Mouse (Mus musculus): ENCODE results near the gene Clic3. TPM values are rescaled to one million over a fixed set of nuclear protein-coding genes. Genes with fewer than 3 reads are reported as not detected.

Gene Clic3
- polyA plus RNA-seq, 1 experiment from 2014 or later: 1.5 TPM

GRCm38 (mm10) chr2:25488671-25489068 lies 32.0 kb downstream of the Clic3 start:
- WGBS: 83% methylated on average over 7 of the region's 7 CpGs
- Histone ChIP-seq H3K4me2 (ENCODE audit: low read depth, low read length) (no peak overlapping the region), H3K9ac (replicated peaks; ENCODE audit: low read depth, low read length) (no peak overlapping the region), H3K4me3 (ENCODE audit: low read depth, low read length) (no peak overlapping the region), H3K4me1 (ENCODE audit: control insufficient read depth, insufficient read depth, low read length) (no peaks in the 10 kb centered on the region), H3K9me3 (ENCODE audit: control insufficient read depth, low read length) (no peaks in the 10 kb centered on the region), H3K27me3 (ENCODE audit: control insufficient read depth, insufficient read depth, low read length) (no peaks in the 10 kb centered on the region), H3K36me3 (ENCODE audit: control insufficient read depth, insufficient read depth, low read length) (no peaks in the 10 kb centered on the region), H3K27ac (ENCODE audit: low read depth, low read length) (no peak overlapping the region)
- no peak for ATAC-seq (ENCODE audit: low read depth)

GRCm38 (mm10) chr2:25492988-25493387 lies 36.4 kb downstream of the Clic3 start:
- no peak overlapping the region for H3K4me3 ChIP-seq (ENCODE audit: low read depth, low read length)
- 87% methylated on average over 5 of the region's 5 CpGs for WGBS
- no peaks in the 10 kb centered on the region for H3K36me3 ChIP-seq (ENCODE audit: control insufficient read depth, insufficient read depth, low read length)
- no peaks in the 10 kb centered on the region for H3K9me3 ChIP-seq (ENCODE audit: control insufficient read depth, low read length)
- H3K4me2 ChIP-seq (ENCODE audit: low read depth, low read length): no peak overlapping the region
- H3K27ac ChIP-seq (ENCODE audit: low read depth, low read length): no peak overlapping the region
- ATAC-seq (ENCODE audit: low read depth): no peak
- no peaks in the 10 kb centered on the region for H3K27me3 ChIP-seq (ENCODE audit: control insufficient read depth, insufficient read depth, low read length)
- H3K4me1 ChIP-seq (ENCODE audit: control insufficient read depth, insufficient read depth, low read length): no peaks in the 10 kb centered on the region
- H3K9ac ChIP-seq (replicated peaks; ENCODE audit: low read depth, low read length): no peak overlapping the region

GRCm38 (mm10) chr2:25493476-25493961 lies 36.9 kb downstream of the Clic3 start, which contains the start of gene Lcn12:
Lcn12 (minus strand) TSS chr2:25493911.
- Histone ChIP-seq H3K9ac (replicated peaks; ENCODE audit: low read depth, low read length) (no peak within 1 kb of the TSS), H3K27ac (ENCODE audit: low read depth, low read length) (no peak within 1 kb of the TSS), H3K9me3 (ENCODE audit: control insufficient read depth, low read length) (no peaks in the 10 kb centered on the region), H3K36me3 (ENCODE audit: control insufficient read depth, insufficient read depth, low read length) (no peaks in the 10 kb centered on the region), H3K27me3 (ENCODE audit: control insufficient read depth, insufficient read depth, low read length) (no peaks in the 10 kb centered on the region), H3K4me2 (ENCODE audit: low read depth, low read length) (no peak within 1 kb of the TSS), H3K4me1 (ENCODE audit: control insufficient read depth, insufficient read depth, low read length) (no peaks in the 10 kb centered on the region), H3K4me3 (ENCODE audit: low read depth, low read length) (no peak within 1 kb of the TSS)
- 87% methylated on average over 5 of the region's 5 CpGs for WGBS
- ATAC-seq (ENCODE audit: low read depth): no peak

GRCm38 (mm10) chr2:25496462-25496861 lies 39.8 kb downstream of the Clic3 start:
- Histone ChIP-seq H3K4me1 (ENCODE audit: control insufficient read depth, insufficient read depth, low read length) (peaks cover 6% of the 10 kb centered on the region), H3K9ac (replicated peaks; ENCODE audit: low read depth, low read length) (no peak overlapping the region), H3K27me3 (ENCODE audit: control insufficient read depth, insufficient read depth, low read length) (no peaks in the 10 kb centered on the region), H3K4me3 (ENCODE audit: low read depth, low read length) (no peak overlapping the region), H3K36me3 (ENCODE audit: control insufficient read depth, insufficient read depth, low read length) (no peaks in the 10 kb centered on the region), H3K27ac (ENCODE audit: low read depth, low read length) (no peak overlapping the region), H3K9me3 (ENCODE audit: control insufficient read depth, low read length) (no peaks in the 10 kb centered on the region), H3K4me2 (ENCODE audit: low read depth, low read length) (no peak overlapping the region)
- 47% methylated on average over 4 of the region's 4 CpGs for WGBS
- ATAC-seq (ENCODE audit: low read depth): no peak

GRCm38 (mm10) chr2:25497846-25498575 lies 41.4 kb downstream of the Clic3 start:
- H3K27ac ChIP-seq (ENCODE audit: low read depth, low read length): no peak overlapping the region
- ATAC-seq (ENCODE audit: low read depth): no peak
- H3K4me2 ChIP-seq (ENCODE audit: low read depth, low read length): no peak overlapping the region
- WGBS: 63% methylated on average over 6 of the region's 6 CpGs
- H3K4me3 ChIP-seq (ENCODE audit: low read depth, low read length): no peak overlapping the region
- no peaks in the 10 kb centered on the region for H3K36me3 ChIP-seq (ENCODE audit: control insufficient read depth, insufficient read depth, low read length)
- no peak overlapping the region for H3K9ac ChIP-seq (replicated peaks; ENCODE audit: low read depth, low read length)
- no peaks in the 10 kb centered on the region for H3K27me3 ChIP-seq (ENCODE audit: control insufficient read depth, insufficient read depth, low read length)
- H3K4me1 ChIP-seq (ENCODE audit: control insufficient read depth, insufficient read depth, low read length): peaks cover 13% of the 10 kb centered on the region
- no peaks in the 10 kb centered on the region for H3K9me3 ChIP-seq (ENCODE audit: control insufficient read depth, low read length)

- no peak overlapping the region for H3K27ac ChIP-seq (ENCODE audit: low read depth, low read length)
- H3K4me2 ChIP-seq (ENCODE audit: low read depth, low read length): no peak overlapping the region
- peaks cover 2% of the 10 kb centered on the region; the same call in 1 of the 2 replicates for H3K36me3 ChIP-seq (ENCODE audit: control insufficient read depth, insufficient read depth, low read length)
- WGBS: 73% methylated on average over 15 of the region's 15 CpGs
- H3K27me3 ChIP-seq (ENCODE audit: control insufficient read depth, insufficient read depth, low read length): no peaks in the 10 kb centered on the region
- H3K4me3 ChIP-seq (ENCODE audit: low read depth, low read length): no peak overlapping the region
- H3K4me1 ChIP-seq (ENCODE audit: control insufficient read depth, insufficient read depth, low read length): peaks cover 13% of the 10 kb centered on the region
- no peak for ATAC-seq (ENCODE audit: low read depth)
- H3K9ac ChIP-seq (replicated peaks; ENCODE audit: low read depth, low read length): no peak overlapping the region
- H3K9me3 ChIP-seq (ENCODE audit: control insufficient read depth, low read length): no peaks in the 10 kb centered on the region
These were observed 42.2 kb downstream of the Clic3 start for GRCm38 (mm10) chr2:25498622-25499478.

- H3K36me3 ChIP-seq (ENCODE audit: control insufficient read depth, insufficient read depth, low read length): peaks cover 12% of the 10 kb centered on the region; the same call in 1 of the 2 replicates
- 68% methylated on average over 6 of the region's 6 CpGs for WGBS
These were observed 43.5 kb downstream of the Clic3 start for GRCm38 (mm10) chr2:25500071-25500575.

GRCm38 (mm10) chr2:25500576-25501405 lies 44.2 kb downstream of the Clic3 start, which contains the start of gene Fbxw5:
Fbxw5 (plus strand) TSS chr2:25500750.
- H3K27me3 ChIP-seq (ENCODE audit: control insufficient read depth, insufficient read depth, low read length): no peaks in the 10 kb centered on the region
- 2% methylated on average over 25 of the region's 44 CpGs for WGBS
- H3K9ac ChIP-seq (replicated peaks; ENCODE audit: low read depth, low read length): peak within 1 kb of the TSS; percentile 95
- H3K4me3 ChIP-seq (ENCODE audit: low read depth, low read length): peak within 1 kb of the TSS; percentile 86
- peak within 1 kb of the TSS; percentile 85 for H3K27ac ChIP-seq (ENCODE audit: low read depth, low read length)
- no peaks in the 10 kb centered on the region for H3K9me3 ChIP-seq (ENCODE audit: control insufficient read depth, low read length)
- H3K4me1 ChIP-seq (ENCODE audit: control insufficient read depth, insufficient read depth, low read length): peaks cover 13% of the 10 kb centered on the region
- H3K36me3 ChIP-seq (ENCODE audit: control insufficient read depth, insufficient read depth, low read length): peaks cover 18% of the 10 kb centered on the region; the same call in 1 of the 2 replicates
- ATAC-seq (ENCODE audit: low read depth): peak; percentile 85
- peak within 1 kb of the TSS; percentile 95 for H3K4me2 ChIP-seq (ENCODE audit: low read depth, low read length)

More at GRCm38 (mm10) chr2:25500071-25500575, 43.5 kb downstream of the Clic3 start:
- ATAC-seq (ENCODE audit: low read depth): peak; percentile 36
- peaks cover 13% of the 10 kb centered on the region for H3K4me1 ChIP-seq (ENCODE audit: control insufficient read depth, insufficient read depth, low read length)
- no peaks in the 10 kb centered on the region for H3K9me3 ChIP-seq (ENCODE audit: control insufficient read depth, low read length)
- H3K4me2 ChIP-seq (ENCODE audit: low read depth, low read length): peak overlapping the region; percentile 54
- H3K9ac ChIP-seq (replicated peaks; ENCODE audit: low read depth, low read length): peak overlapping the region; percentile 34; the same call in 1 of the 2 replicates
- H3K4me3 ChIP-seq (ENCODE audit: low read depth, low read length): peak overlapping the region; percentile 86; the same call in 1 of the 2 replicates
- H3K27ac ChIP-seq (ENCODE audit: low read depth, low read length): peak overlapping the region; percentile 22; the same call in 1 of the 2 replicates
- no peaks in the 10 kb centered on the region for H3K27me3 ChIP-seq (ENCODE audit: control insufficient read depth, insufficient read depth, low read length)

Measured in neural tube, embryonic 14.5 days (tissue).